8 mouse cellular contexts compared by ENCODE assay signal in genomic region chr7:126428154-126428553, GRCm38 (mm10). TPM values are rescaled to one million over a fixed set of nuclear protein-coding genes. Genes with fewer than 3 reads are reported as not detected.
DNase-seq lines count a peak whose midpoint lies in the region; ATAC-seq and TF ChIP-seq lines count a peak whose summit lies in the region.

No protein-coding gene starts in this region.

- no peak for TF ChIP-seq POLR2A in lung, adult 2 months (IDR thresholded peaks at IDR 0.05; ENCODE audit: borderline replicate concordance, extremely low read depth, low read depth, low read length)

- H3K36me3 ChIP-seq in embryonic facial prominence, embryonic 12.5 days, result peaks cover 3% of the 10 kb centered on the region
- H3K36me3 ChIP-seq in intestine, postnatal 0 days (ENCODE audit: control insufficient read depth, insufficient read depth), result peaks cover 9% of the 10 kb centered on the region; the same call in 1 of the 2 replicates
- no peaks in the 10 kb centered on the region for H3K36me3 ChIP-seq in neural tube, embryonic 14.5 days (ENCODE audit: control insufficient read depth, insufficient read depth, low read length)

- 21% methylated on average over 4 of the region's 4 CpGs for WGBS in lung, adult 2 months
- 29% methylated on average over 4 of the region's 4 CpGs for WGBS in embryonic facial prominence, embryonic 12.5 days
- 10% methylated on average over 4 of the region's 4 CpGs for WGBS in intestine, postnatal 0 days
- WGBS in neural tube, embryonic 14.5 days, result 16% methylated on average over 4 of the region's 4 CpGs

- no peak for TF ChIP-seq CTCF in lung, adult 2 months (IDR thresholded peaks at IDR 0.05; ENCODE audit: insufficient read depth, low read length)
- TF ChIP-seq CTCF in intestine, postnatal 0 days (IDR thresholded peaks at IDR 0.05; ENCODE audit: low read depth), result no peak

- no peaks in the 10 kb centered on the region for H3K9me3 ChIP-seq in embryonic facial prominence, embryonic 12.5 days
- H3K9me3 ChIP-seq in intestine, postnatal 0 days (ENCODE audit: control insufficient read depth), result no peaks in the 10 kb centered on the region
- H3K9me3 ChIP-seq in neural tube, embryonic 14.5 days (ENCODE audit: control insufficient read depth, low read length), result no peaks in the 10 kb centered on the region

- peak overlapping the region; percentile 91 for H3K27ac ChIP-seq in embryonic facial prominence, embryonic 12.5 days
- peak overlapping the region; percentile 84 for H3K27ac ChIP-seq in intestine, postnatal 0 days (ENCODE audit: low read depth, low read length)
- peak overlapping the region; percentile 85 for H3K27ac ChIP-seq in neural tube, embryonic 14.5 days (ENCODE audit: low read depth, low read length)

- peak overlapping the region; percentile 98 for H3K4me3 ChIP-seq in lung, adult 2 months (replicated peaks; ENCODE audit: extremely low read depth, low read depth, low read length)
- peak overlapping the region; percentile 70 for H3K4me3 ChIP-seq in embryonic facial prominence, embryonic 12.5 days
- peak overlapping the region; percentile 62 for H3K4me3 ChIP-seq in intestine, postnatal 0 days (ENCODE audit: low read depth, low read length)
- peak overlapping the region; percentile 66 for H3K4me3 ChIP-seq in neural tube, embryonic 14.5 days (ENCODE audit: low read depth, low read length)

- peak overlapping the region; percentile 86 for H3K9ac ChIP-seq in embryonic facial prominence, embryonic 12.5 days
- H3K9ac ChIP-seq in intestine, postnatal 0 days (ENCODE audit: low read depth, low read length), result peak overlapping the region; percentile 66
- H3K9ac ChIP-seq in neural tube, embryonic 14.5 days (replicated peaks; ENCODE audit: low read depth, low read length), result peak overlapping the region; percentile 87

- H3K27me3 ChIP-seq in embryonic facial prominence, embryonic 12.5 days, result no peaks in the 10 kb centered on the region
- H3K27me3 ChIP-seq in intestine, postnatal 0 days (replicated peaks; ENCODE audit: control insufficient read depth, insufficient read depth, low read length), result no peaks in the 10 kb centered on the region
- H3K27me3 ChIP-seq in neural tube, embryonic 14.5 days (ENCODE audit: control insufficient read depth, insufficient read depth, low read length), result no peaks in the 10 kb centered on the region

- DNase-seq in lung, adult 2 months, result no peak
- no peak for DNase-seq in lung, postnatal 14 days
- no peak for DNase-seq in ovary, adult 18-20 months (ENCODE audit: low spot score)
- DNase-seq in layer of hippocampus, adult 9-11 months, result no peak
- DNase-seq in right cerebral cortex, adult 2 months (ENCODE audit: low spot score in 2 of 2), result no peak

- no peak; the same call in 1 of the 2 replicates for ATAC-seq in embryonic facial prominence, embryonic 12.5 days (ENCODE audit: insufficient number of reproducible peaks, insufficient read depth, low FRiP score, low TSS enrichment)
- peak; percentile 39 for ATAC-seq in intestine, postnatal 0 days
- 0 out of 2 replicates have a peak, but pooled peaks have one; percentile 1 for ATAC-seq in neural tube, embryonic 14.5 days (ENCODE audit: low read depth)

- peak overlapping the region; percentile 79 for H3K4me2 ChIP-seq in embryonic facial prominence, embryonic 12.5 days (replicated peaks)
- H3K4me2 ChIP-seq in intestine, postnatal 0 days (replicated peaks; ENCODE audit: low read depth), result peak overlapping the region; percentile 79
- H3K4me2 ChIP-seq in neural tube, embryonic 14.5 days (ENCODE audit: low read depth, low read length), result peak overlapping the region; percentile 93

- H3K4me1 ChIP-seq in lung, adult 2 months (ENCODE audit: control insufficient read depth, insufficient read depth, low read length), result peaks cover 9% of the 10 kb centered on the region
- peaks cover 12% of the 10 kb centered on the region for H3K4me1 ChIP-seq in embryonic facial prominence, embryonic 12.5 days
- H3K4me1 ChIP-seq in intestine, postnatal 0 days (replicated peaks; ENCODE audit: control insufficient read depth, insufficient read depth, low read length), result peaks cover 5% of the 10 kb centered on the region; the same call in 1 of the 2 replicates
- H3K4me1 ChIP-seq in neural tube, embryonic 14.5 days (ENCODE audit: control insufficient read depth, insufficient read depth, low read length), result peaks cover 4% of the 10 kb centered on the region; the same call in 1 of the 2 replicates

RNA-seq across cellular contexts. Expression of gene Rabep2, which starts 0.4 kb away (rescaled TPM):
- polyA plus RNA-seq in lung, adult 2 months (2012; rRNA removed), result 31.4 and 33.2 TPM in 2 replicates
- polyA plus RNA-seq in embryonic facial prominence, embryonic 12.5 days (2016; fragmentation: Nextera tagmentation; extraction: Ambion mirVana), result 35.3 and 36.7 TPM in 2 replicates
- polyA plus RNA-seq in intestine, postnatal 0 days (2015; fragmentation: Nextera tagmentation; extraction: Ambion mirVana), result 15.1 and 17.0 TPM in 2 replicates
- polyA plus RNA-seq in neural tube, embryonic 14.5 days (2014; fragmentation: Nextera tagmentation; extraction: Ambion mirVana), result 19.8 and 22.3 TPM in 2 replicates

RNA-seq across cellular contexts. Expression of gene Cd19, which starts 13.5 kb away (rescaled TPM):
- 11.0 and 20.6 TPM in 2 replicates for polyA plus RNA-seq in lung, adult 2 months (2012; rRNA removed)
- not detected in 2 replicates for polyA plus RNA-seq in embryonic facial prominence, embryonic 12.5 days (2016; fragmentation: Nextera tagmentation; extraction: Ambion mirVana)
- polyA plus RNA-seq in intestine, postnatal 0 days (2015; fragmentation: Nextera tagmentation; extraction: Ambion mirVana), result 0.07 and 0.09 TPM in 2 replicates
- not detected in 2 replicates for polyA plus RNA-seq in neural tube, embryonic 14.5 days (2014; fragmentation: Nextera tagmentation; extraction: Ambion mirVana)

RNA-seq across cellular contexts. Expression of gene Nfatc2ip, which starts 31.6 kb away (rescaled TPM):
- polyA plus RNA-seq in lung, adult 2 months (2012; rRNA removed), result 6.0 and 6.5 TPM in 2 replicates
- polyA plus RNA-seq in embryonic facial prominence, embryonic 12.5 days (2016; fragmentation: Nextera tagmentation; extraction: Ambion mirVana), result 3.1 and 3.2 TPM in 2 replicates
- 1.9 and 2.1 TPM in 2 replicates for polyA plus RNA-seq in intestine, postnatal 0 days (2015; fragmentation: Nextera tagmentation; extraction: Ambion mirVana)
- polyA plus RNA-seq in neural tube, embryonic 14.5 days (2014; fragmentation: Nextera tagmentation; extraction: Ambion mirVana), result 3.4 TPM in 2 replicates

RNA-seq across cellular contexts. Expression of gene Atp2a1, which starts 34.8 kb away (rescaled TPM):
- polyA plus RNA-seq in lung, adult 2 months (2012; rRNA removed), result 10.7 and 289 TPM in 2 replicates
- 22.3 and 26.8 TPM in 2 replicates for polyA plus RNA-seq in embryonic facial prominence, embryonic 12.5 days (2016; fragmentation: Nextera tagmentation; extraction: Ambion mirVana)
- polyA plus RNA-seq in intestine, postnatal 0 days (2015; fragmentation: Nextera tagmentation; extraction: Ambion mirVana), result 0.05 and 0.24 TPM in 2 replicates
- 0.79 and 1.1 TPM in 2 replicates for polyA plus RNA-seq in neural tube, embryonic 14.5 days (2014; fragmentation: Nextera tagmentation; extraction: Ambion mirVana)

RNA-seq across cellular contexts. Expression of gene Sh2b1, which starts 47.1 kb away (rescaled TPM):
- polyA plus RNA-seq in lung, adult 2 months (2012; rRNA removed), result 58.1 and 62.4 TPM in 2 replicates
- 60.2 and 62.6 TPM in 2 replicates for polyA plus RNA-seq in embryonic facial prominence, embryonic 12.5 days (2016; fragmentation: Nextera tagmentation; extraction: Ambion mirVana)
- 23.6 and 23.8 TPM in 2 replicates for polyA plus RNA-seq in intestine, postnatal 0 days (2015; fragmentation: Nextera tagmentation; extraction: Ambion mirVana)
- 59.5 and 61.1 TPM in 2 replicates for polyA plus RNA-seq in neural tube, embryonic 14.5 days (2014; fragmentation: Nextera tagmentation; extraction: Ambion mirVana)
